Mouse (Mus musculus): Measurements from ENCODE around the gene Tmem239. TPM values are rescaled to one million over a fixed set of nuclear protein-coding genes. Genes with fewer than 3 reads are reported as not detected.

Gene Tmem239
- total RNA-seq, 2 experiments from 2014 or later: not detected

DNA sequence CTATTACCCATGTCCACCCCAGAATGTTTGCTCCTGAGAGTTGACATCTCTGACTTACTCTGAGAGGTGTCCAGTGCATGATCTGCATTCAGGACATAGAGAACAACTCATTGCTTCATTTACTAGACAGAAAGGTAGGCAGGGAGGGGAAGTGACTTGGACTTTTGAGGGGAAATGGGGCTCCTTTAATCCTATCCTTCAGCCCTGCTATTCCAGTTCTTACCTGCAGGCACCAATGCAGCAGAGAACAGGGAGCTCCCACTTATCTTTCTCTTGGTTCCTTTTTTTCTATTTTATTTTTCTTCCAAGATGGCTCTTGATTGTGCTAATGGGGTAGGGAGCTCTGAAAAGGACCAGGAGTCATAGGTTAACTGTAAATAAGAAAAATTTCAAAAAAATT, 42.2 kb downstream of the Tmem239 start:
- TF ChIP-seq CTCF (IDR thresholded peaks at IDR 0.05): no peak
- intact Hi-C loops (cut with DNase I): no loop called here
- Histone ChIP-seq H3K4me3 (no peak overlapping the region), H3K27ac (no peak overlapping the region)
- DNase-seq: no peak

DNA sequence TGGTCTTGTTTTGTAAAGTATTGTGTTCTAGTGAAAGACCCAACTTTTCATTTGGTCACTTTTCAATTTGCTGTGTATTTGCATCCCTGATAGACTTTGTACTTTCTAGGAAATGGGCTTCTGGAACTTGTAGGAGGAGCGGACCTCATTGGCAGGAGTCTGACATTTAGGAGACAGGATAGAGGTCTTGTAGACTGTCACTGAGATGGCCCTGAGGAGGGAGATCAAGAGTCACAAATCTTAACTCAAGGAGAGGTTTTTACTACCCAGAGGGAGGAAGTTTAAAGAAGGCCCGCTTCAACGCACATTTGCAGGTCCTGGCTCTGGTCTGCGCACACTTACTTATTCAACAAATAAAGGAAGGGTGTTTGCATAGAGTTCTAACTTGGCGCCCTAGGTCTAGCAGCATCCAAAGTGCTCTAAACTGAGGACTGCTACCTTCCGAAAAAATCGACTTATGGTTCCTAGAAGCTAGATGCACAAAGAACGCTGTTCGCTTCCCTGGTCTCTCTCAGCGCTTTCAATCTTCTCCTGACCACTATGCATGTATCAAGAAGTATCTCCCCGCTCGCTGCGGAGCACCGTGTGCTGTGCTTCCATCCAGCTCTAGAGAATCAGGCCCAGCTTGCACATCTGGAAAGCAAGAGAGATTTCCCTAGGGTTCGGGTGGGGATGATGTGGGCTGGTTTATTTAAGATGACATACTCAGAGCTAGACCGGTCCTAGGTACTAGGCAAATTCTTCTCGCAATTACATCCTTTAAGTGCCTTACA, 42.9 kb downstream of the Tmem239 start:
- TF ChIP-seq CTCF (IDR thresholded peaks at IDR 0.05): no peak
- intact Hi-C loops (cut with DNase I): no loop called here
- H3K4me3 ChIP-seq: peak overlapping the region; percentile 85
- peak overlapping the region; percentile 90 for H3K27ac ChIP-seq
- DNase-seq: no peak

- Histone ChIP-seq H3K4me3 (peak within 1 kb of the TSS; percentile 85), H3K27ac (peak within 1 kb of the TSS; percentile 90)
- intact Hi-C loops (cut with DNase I): no loop called here
- TF ChIP-seq CTCF (IDR thresholded peaks at IDR 0.05): no peak
- DNase-seq: peak; percentile 95
Measured at GRCm38 (mm10) chr2:130449794-130450433, 43.6 kb downstream of the Tmem239 start, which contains the start of gene Ptpra. Gene Ptpra (plus strand): TSS chr2:130450278.

DNA sequence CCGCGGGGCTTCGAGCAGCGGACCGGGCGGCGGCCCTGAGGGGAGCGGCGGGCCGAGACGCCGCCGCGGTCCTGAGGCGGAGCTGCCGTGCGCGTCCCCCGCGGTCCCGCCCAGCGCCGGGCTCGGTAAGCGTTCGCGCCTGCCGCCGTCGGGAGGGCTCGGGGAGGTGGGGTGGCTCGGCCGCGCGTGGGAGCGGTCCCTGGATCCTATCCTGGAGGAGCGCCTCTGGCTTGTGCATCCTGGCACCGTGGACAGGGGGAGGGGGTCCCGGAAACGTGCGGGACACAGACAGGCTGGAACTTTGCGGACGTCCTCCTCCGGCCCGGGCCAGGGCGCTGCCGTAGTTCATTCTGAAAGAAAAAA, 44.1 kb downstream of the Tmem239 start:
- no peak for TF ChIP-seq CTCF (IDR thresholded peaks at IDR 0.05)
- Histone ChIP-seq H3K4me3 (peak overlapping the region; percentile 85), H3K27ac (peak overlapping the region; percentile 90)
- intact Hi-C loops (cut with DNase I): no loop called here
- peak; percentile 86 for DNase-seq

- intact Hi-C loops (cut with DNase I): no loop called here
- no peak for TF ChIP-seq CTCF (IDR thresholded peaks at IDR 0.05)
- Histone ChIP-seq H3K27ac (peak overlapping the region; percentile 90), H3K4me3 (peak overlapping the region; percentile 85)
- DNase-seq: no peak
Measured at GRCm38 (mm10) chr2:130451086-130451726, 44.9 kb downstream of the Tmem239 start.

DNA sequence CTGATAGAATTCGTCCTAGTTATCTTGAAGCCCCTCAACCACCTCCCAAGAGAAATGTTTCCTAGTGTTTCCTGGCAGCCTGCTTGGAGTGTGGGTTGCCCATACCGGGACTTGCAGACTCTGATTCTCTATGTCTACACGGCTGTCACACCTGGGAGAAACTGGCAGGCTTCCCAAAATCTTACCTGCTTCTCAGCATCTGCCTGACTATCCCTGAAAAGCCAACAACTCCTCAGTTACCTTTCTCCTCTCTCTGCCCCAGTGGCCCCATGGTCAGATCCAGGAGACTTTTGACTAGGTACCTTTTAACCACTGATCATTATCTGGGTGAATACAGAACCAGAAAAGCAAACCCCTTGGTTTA, 45.4 kb downstream of the Tmem239 start:
- DNase-seq: no peak
- Histone ChIP-seq H3K27ac (peak overlapping the region; percentile 90; the same call in 1 of the 2 replicates), H3K4me3 (peak overlapping the region; percentile 85)
- no peak for TF ChIP-seq CTCF (IDR thresholded peaks at IDR 0.05)
- intact Hi-C loops (cut with DNase I): no loop called here

DNA sequence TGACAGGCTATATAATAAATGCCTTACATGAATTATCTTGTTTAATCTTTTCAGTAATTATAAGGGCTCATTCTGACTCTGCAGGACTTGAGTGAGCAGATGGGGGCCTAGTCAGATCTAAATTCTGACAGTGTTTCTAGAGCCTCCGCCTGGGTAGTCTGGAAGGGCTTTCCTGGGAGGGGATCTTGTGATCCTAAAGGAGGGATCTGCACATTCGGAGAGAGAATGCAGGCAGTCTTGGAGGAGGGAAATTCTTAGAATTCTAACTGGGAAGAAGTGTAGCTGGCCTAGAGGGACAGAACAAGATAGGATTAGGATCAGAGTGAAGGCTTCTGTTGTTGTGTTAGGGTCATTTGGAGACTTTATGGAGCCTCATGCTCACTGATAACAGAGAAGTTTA, 46.0 kb downstream of the Tmem239 start:
- no peak for TF ChIP-seq CTCF (IDR thresholded peaks at IDR 0.05)
- no peak overlapping the region for H3K27ac ChIP-seq
- intact Hi-C loops (cut with DNase I): no loop called here
- no peak overlapping the region for H3K4me3 ChIP-seq
- no peak for DNase-seq

GRCm38 (mm10) chr2:130453421-130453820, 47.1 kb downstream of the Tmem239 start:
- DNase-seq: no peak
- no peak overlapping the region for H3K4me3 ChIP-seq
- peak overlapping the region; percentile 6; the same call in 1 of the 2 replicates for H3K27ac ChIP-seq
- intact Hi-C loops (cut with DNase I): no loop called here
- no peak for TF ChIP-seq CTCF (IDR thresholded peaks at IDR 0.05)

GRCm38 (mm10) chr2:130454748-130455370, 48.6 kb downstream of the Tmem239 start:
- Histone ChIP-seq H3K4me3 (no peak overlapping the region), H3K27ac (no peak overlapping the region)
- no peak for TF ChIP-seq CTCF (IDR thresholded peaks at IDR 0.05)
- intact Hi-C loops (cut with DNase I): no loop called here
- no peak for DNase-seq

Other genes with a start within 250 kb of the Tmem239 start
- gene Snrpb, start 227.1 kb upstream of the Tmem239 start, total RNA-seq (2021): 100 to 1,000 TPM; 124 to 137 TPM
- not detected for gene Tmc2, start 211.3 kb upstream of the Tmem239 start, total RNA-seq (2021)
- gene Nop56, start 132.0 kb upstream of the Tmem239 start, total RNA-seq (2021): 10 to 100 TPM; 36.4 to 38.6 TPM
- gene Idh3b, start 121.9 kb upstream of the Tmem239 start, total RNA-seq (2021): 100 to 1,000 TPM; 416 to 563 TPM
- under 1 TPM; 0.26 to 0.47 TPM for gene Ebf4, start 111.3 kb upstream of the Tmem239 start, total RNA-seq (2021)
- 1 to 10 TPM; 1.0 to 1.1 TPM for gene Cpxm1, start 8.9 kb upstream of the Tmem239 start, total RNA-seq (2021)
- not detected for gene Gm28372, start 1.2 kb upstream of the Tmem239 start, total RNA-seq (2021)
- gene 1700020A23Rik, start 1.2 kb upstream of the Tmem239 start, total RNA-seq (2021): not detected
- gene Vps16, start 17.9 kb downstream of the Tmem239 start, total RNA-seq (2021): 10 to 100 TPM; 15.7 to 19.1 TPM
- 1 to 10 TPM; 4.5 to 5.0 TPM for gene Pced1a, start 18.2 kb downstream of the Tmem239 start, total RNA-seq (2021)
- 10 to 100 TPM; 16.0 to 23.3 TPM for gene Ptpra, start 43.8 kb downstream of the Tmem239 start, total RNA-seq (2021)
- gene Mrps26, start 157.3 kb downstream of the Tmem239 start, total RNA-seq (2021): 10 to 100 TPM; 44.7 to 53.9 TPM
- not detected for gene Oxt, start 169.7 kb downstream of the Tmem239 start, total RNA-seq (2021)
- gene Avp, start 176.1 kb downstream of the Tmem239 start, total RNA-seq (2021): not detected
- gene Fastkd5, start 223.5 kb downstream of the Tmem239 start, total RNA-seq (2021): 1 to 10 TPM; 6.0 to 7.5 TPM
- gene Ubox5, start 223.6 kb downstream of the Tmem239 start, total RNA-seq (2021): 1 to 10 TPM; 4.9 to 5.0 TPM
- 1 to 10 TPM; 2.3 to 3.3 TPM for gene Lzts3, start 236.3 kb downstream of the Tmem239 start, total RNA-seq (2021)

Data from gastrocnemius, adult 2 months (tissue).